Mouse (Mus musculus) kidney, embryonic 16.5 days (tissue): ENCODE data around the gene Nt5c3b. TPM values are rescaled to one million over a fixed set of nuclear protein-coding genes. Genes with fewer than 3 reads are reported as not detected.

ENCODE experiments used
- ATAC-seq: fragments of 200-750 bp; cut with Nextera tagmentation; 2 replicates; pipeline ENCODE4 v1.8.0; 2017; ENCODE audit warnings: moderate TSS enrichment; ENCODE audit not compliant: low FRiP score, low TSS enrichment
- H3K27ac ChIP-seq: fragments of 300-500 bp; sonication (generic); 2 replicates; pipeline ENCODE4 v1.5.1; 2014; ENCODE audit warnings: low read length
- H3K27me3 ChIP-seq: fragments of 300-500 bp; sonication (generic); 2 replicates; pipeline ENCODE4 v1.6.1; 2014; ENCODE audit warnings: low read length, control low read depth, mixed read lengths; ENCODE audit not compliant: insufficient read depth
- H3K36me3 ChIP-seq: fragments of 300-500 bp; sonication (generic); 2 replicates; pipeline ENCODE4 v1.6.1; 2014; ENCODE audit warnings: low read length, control low read depth, mixed read lengths; ENCODE audit not compliant: insufficient read depth
- H3K4me1 ChIP-seq: fragments of 300-500 bp; sonication (generic); 2 replicates; pipeline ENCODE4 v1.6.1; 2014; ENCODE audit warnings: low read length, control low read depth, mixed read lengths; ENCODE audit not compliant: insufficient read depth
- H3K4me2 ChIP-seq: fragments of 300-500 bp; sonication (generic); replicated peaks from 2 replicates; pipeline ENCODE4 v1.6.1; 2014; ENCODE audit warnings: low read depth, low read length
- H3K4me3 ChIP-seq: fragments of 300-500 bp; sonication (generic); 2 replicates; pipeline ENCODE4 v1.5.1; 2014; ENCODE audit warnings: mild to moderate bottlenecking, low read length
- H3K9ac ChIP-seq: fragments of 300-500 bp; sonication (generic); replicated peaks from 2 replicates; pipeline ENCODE4 v1.6.1; 2014; ENCODE audit warnings: low read length
- H3K9me3 ChIP-seq: fragments of 300-500 bp; sonication (generic); 2 replicates; pipeline ENCODE4 v1.6.1; 2016; ENCODE audit warnings: low read length, control low read depth
- WGBS: fragments of 180-500 bp; shearing (Covaris S2); extraction: QIAGEN DNeasy Blood & Tissue Kit; methylation state at CpG from one replicate; pipeline ENCODE4 v1.1.7; 2014; 5-methylcytosine and 5-hydroxymethylcytosine counted together
- polyA plus RNA-seq: library from polyadenylated mRNA; unstranded; fragments of >200 nt; fragmentation: Nextera tagmentation; extraction: Ambion mirVana; gene quantifications from 2 replicates; pipeline ENCODE4 v1.2.1, GENCODE M21; 2015

Nt5c3b gene
- polyA plus RNA-seq, 1 experiment from 2014 or later: 131 TPM

DNA sequence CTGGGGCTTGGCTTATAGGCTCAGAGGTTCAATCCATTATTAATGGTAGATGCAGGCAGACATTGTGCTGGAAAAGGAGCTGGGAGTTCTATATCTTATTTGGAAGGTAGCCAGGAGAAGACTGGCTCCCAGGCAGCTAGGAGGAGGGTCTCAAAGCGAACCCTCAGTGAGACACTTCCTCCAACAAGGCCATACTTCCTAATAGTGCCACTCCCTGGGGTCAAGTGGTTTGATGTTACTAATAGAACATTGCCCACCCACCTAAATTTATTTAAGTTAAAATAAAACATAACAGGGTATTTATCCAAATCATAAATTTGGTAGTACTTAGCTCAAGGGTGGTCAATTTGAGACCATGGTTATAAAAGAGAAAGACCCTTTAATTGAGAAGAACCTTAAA lies 24.2 kb upstream of the Nt5c3b start:
- Histone ChIP-seq H3K36me3 (peaks cover 14% of the 10 kb centered on the region), H3K4me3 (no peak overlapping the region), H3K4me1 (peaks cover 9% of the 10 kb centered on the region), H3K9me3 (no peaks in the 10 kb centered on the region), H3K4me2 (no peak overlapping the region), H3K27ac (no peak overlapping the region), H3K27me3 (no peaks in the 10 kb centered on the region), H3K9ac (no peak overlapping the region)
- ATAC-seq: no peak
- 87% methylated on average over 1 of the region's 1 CpGs for WGBS

DNA sequence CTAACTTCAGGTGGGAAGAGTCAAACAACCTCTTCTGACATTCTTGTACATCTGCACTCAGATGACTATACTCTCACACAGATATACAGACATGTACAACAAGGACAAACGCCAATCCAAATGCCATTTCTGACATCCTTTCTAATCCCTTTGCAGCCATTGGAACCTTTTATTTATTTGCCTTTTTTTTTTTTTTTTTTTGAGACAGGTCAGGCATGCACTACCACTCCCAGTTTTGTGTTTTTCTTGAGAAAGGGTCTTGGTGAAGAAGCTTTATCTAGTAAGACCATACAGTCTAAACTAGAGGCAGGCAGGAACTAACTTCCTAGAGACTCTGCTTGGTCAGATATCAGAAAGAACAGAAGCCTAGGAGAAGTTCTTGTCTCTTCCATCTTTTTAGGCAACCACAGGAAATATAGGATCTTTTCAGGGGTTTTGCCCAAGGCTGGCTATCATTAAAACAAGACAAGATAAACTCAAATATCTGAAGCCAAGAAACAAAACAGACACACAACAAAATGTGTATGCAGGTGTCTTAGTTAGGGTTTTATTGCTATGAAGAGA lies 23.7 kb upstream of the Nt5c3b start:
- peaks cover 14% of the 10 kb centered on the region for H3K36me3 ChIP-seq
- 91% methylated on average over 1 of the region's 1 CpGs for WGBS
- no peak overlapping the region for H3K4me2 ChIP-seq
- ATAC-seq: no peak
- no peaks in the 10 kb centered on the region for H3K9me3 ChIP-seq
- H3K27ac ChIP-seq: no peak overlapping the region
- H3K4me1 ChIP-seq: peaks cover 3% of the 10 kb centered on the region
- H3K27me3 ChIP-seq: no peaks in the 10 kb centered on the region
- no peak overlapping the region for H3K4me3 ChIP-seq
- no peak overlapping the region for H3K9ac ChIP-seq

DNA sequence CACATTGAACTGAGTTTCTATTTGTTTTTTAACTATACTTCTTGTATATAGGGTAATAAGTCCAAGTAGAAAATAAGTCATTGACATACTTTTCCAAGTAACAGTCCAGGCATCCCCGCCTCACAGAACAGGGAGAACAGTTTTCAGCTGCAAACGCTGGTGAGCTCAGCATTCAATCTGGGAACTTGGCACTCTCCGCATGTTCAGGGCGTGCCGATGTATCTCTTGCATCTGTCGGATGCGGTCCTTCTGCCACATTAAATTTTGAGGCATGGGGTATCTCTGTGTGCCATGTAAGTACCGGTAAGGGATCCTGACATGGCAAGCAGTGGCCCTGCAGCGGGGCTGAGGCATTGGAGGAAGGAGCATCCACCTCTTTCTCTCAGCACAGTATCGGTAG lies 21.1 kb upstream of the Nt5c3b start:
- Histone ChIP-seq H3K27ac (no peak overlapping the region), H3K36me3 (peaks cover 22% of the 10 kb centered on the region), H3K9ac (no peak overlapping the region), H3K4me1 (no peaks in the 10 kb centered on the region), H3K9me3 (no peaks in the 10 kb centered on the region), H3K4me2 (no peak overlapping the region), H3K27me3 (no peaks in the 10 kb centered on the region), H3K4me3 (no peak overlapping the region)
- no peak for ATAC-seq
- 96% methylated on average over 10 of the region's 10 CpGs for WGBS

DNA sequence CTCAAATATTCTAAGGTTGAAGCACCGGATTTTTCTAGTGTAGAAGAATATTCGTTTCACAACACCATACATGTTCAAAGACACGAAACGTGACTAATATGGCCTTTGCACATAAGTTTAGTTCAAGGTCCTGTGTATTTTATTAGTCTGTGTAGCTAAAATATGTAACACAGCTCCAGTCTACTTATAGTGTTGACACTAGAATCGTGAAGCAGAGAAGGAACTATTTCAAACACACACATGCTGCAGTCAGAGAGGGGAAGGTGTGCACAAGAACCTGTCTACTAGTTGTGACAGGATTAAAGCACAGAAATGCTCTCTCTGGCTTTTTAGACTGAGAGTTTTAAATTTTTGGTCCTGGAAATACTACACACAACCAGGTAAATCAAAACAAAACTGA lies 16.1 kb upstream of the Nt5c3b start:
- H3K27me3 ChIP-seq: no peaks in the 10 kb centered on the region
- H3K9me3 ChIP-seq: no peaks in the 10 kb centered on the region
- no peak overlapping the region for H3K4me3 ChIP-seq
- H3K27ac ChIP-seq: no peak overlapping the region
- H3K9ac ChIP-seq: no peak overlapping the region
- 82% methylated on average over 5 of the region's 5 CpGs for WGBS
- ATAC-seq: no peak
- H3K4me1 ChIP-seq: no peaks in the 10 kb centered on the region
- no peak overlapping the region for H3K4me2 ChIP-seq
- peaks cover 18% of the 10 kb centered on the region for H3K36me3 ChIP-seq

DNA sequence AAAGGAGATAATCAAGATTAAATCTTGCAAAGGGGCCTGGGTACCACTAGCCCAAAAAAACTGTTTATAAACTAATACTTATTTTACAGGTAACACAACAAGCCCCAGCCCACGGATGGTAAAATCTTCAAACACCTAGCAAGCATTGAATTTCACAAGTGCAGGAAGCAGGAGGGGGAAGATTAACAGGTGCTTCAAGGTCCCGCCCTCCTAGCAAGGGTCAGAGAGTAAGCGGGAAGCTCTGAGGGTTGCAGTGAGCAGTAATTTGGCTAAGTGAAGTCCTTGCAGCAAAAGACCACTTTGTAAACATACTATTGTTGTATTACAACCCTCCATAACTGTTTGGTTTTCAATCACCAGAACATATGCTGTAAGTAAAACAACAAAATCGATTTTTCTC lies 15.6 kb upstream of the Nt5c3b start:
- Histone ChIP-seq H3K4me2 (no peak overlapping the region), H3K9me3 (no peaks in the 10 kb centered on the region), H3K4me1 (no peaks in the 10 kb centered on the region), H3K27ac (no peak overlapping the region), H3K4me3 (no peak overlapping the region), H3K36me3 (peaks cover 16% of the 10 kb centered on the region), H3K9ac (no peak overlapping the region), H3K27me3 (no peaks in the 10 kb centered on the region)
- ATAC-seq: no peak
- 65% methylated on average over 4 of the region's 4 CpGs for WGBS

DNA sequence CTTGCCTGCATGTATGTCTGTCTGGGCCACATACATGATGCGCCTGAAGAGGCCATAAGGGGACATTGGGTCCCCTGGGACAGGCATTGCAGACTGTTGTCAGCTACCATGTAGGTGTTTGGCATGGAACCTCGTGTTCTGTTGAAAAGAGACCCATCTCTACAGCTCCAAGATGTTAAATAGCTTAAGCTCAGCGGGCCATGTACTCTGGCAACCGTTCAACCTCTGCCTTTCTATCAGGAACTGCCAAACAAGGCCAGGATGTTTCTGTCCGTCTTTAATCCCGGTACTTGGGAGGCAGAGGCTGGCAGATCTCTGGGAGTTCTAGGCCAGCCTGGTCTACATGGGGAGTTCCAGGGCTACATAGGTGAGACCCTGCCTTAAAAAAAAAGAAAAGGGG lies 1.0 kb upstream of the Nt5c3b start:
- no peak for ATAC-seq
- H3K9me3 ChIP-seq: no peaks in the 10 kb centered on the region
- H3K4me2 ChIP-seq: no peak overlapping the region
- WGBS: 78% methylated on average over 6 of the region's 6 CpGs
- no peak overlapping the region for H3K9ac ChIP-seq
- peaks cover 21% of the 10 kb centered on the region for H3K4me1 ChIP-seq
- H3K27ac ChIP-seq: no peak overlapping the region
- 0 out of 2 replicates have a peak, but pooled peaks cover 4% of the 10 kb centered on the region for H3K36me3 ChIP-seq
- no peak overlapping the region for H3K4me3 ChIP-seq
- H3K27me3 ChIP-seq: no peaks in the 10 kb centered on the region

DNA sequence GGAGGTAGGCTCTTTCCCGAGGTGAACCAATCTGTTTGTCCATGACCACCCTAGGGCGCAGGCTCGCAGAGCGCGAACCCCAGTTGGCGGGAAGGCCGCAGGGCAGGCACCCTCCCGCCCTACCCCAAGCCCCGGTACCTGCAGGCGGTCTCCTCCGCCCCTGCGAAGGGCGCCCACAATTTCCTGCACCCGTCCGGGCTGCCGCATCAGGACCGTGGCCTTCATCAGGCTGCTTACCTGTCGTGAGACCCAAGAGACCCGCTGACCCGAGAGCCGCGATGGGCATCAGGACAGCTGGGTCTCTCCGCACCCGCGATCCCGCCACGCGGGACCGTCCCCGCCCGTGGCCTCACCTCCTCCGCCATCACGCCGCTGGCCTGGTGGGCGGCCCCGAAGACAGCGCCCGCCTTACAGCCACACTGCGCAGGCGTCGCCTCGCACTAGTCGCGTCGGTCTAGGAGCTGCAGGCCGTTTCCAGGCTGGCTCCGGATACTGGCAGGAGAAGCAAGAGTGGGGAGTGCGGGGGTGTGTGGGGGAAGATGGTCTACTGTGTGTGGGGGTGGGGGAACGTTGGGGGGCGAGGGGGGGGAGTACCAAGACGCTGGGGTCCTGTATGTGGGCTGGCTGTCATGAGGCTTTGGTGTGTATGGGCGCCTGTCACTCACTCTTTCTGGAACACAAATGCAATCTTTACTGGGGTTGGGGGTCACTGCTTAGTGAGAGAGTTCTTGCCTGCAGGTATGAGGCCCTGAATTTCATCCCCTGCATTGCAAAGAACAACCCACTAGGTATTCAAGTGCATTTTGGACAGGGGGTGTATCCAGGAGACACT lies 701 bp downstream of the Nt5c3b start:
- WGBS: 1% methylated on average over 52 of the region's 52 CpGs
- Histone ChIP-seq H3K27me3 (no peaks in the 10 kb centered on the region), H3K4me3 (peak overlapping the region; percentile 86), H3K27ac (peak overlapping the region; percentile 43; the same call in 1 of the 2 replicates), H3K9ac (peak overlapping the region; percentile 97), H3K9me3 (no peaks in the 10 kb centered on the region), H3K4me1 (peaks cover 21% of the 10 kb centered on the region), H3K4me2 (peak overlapping the region; percentile 68), H3K36me3 (peaks cover 10% of the 10 kb centered on the region; the same call in 1 of the 2 replicates)
- ATAC-seq: peak; percentile 98

DNA sequence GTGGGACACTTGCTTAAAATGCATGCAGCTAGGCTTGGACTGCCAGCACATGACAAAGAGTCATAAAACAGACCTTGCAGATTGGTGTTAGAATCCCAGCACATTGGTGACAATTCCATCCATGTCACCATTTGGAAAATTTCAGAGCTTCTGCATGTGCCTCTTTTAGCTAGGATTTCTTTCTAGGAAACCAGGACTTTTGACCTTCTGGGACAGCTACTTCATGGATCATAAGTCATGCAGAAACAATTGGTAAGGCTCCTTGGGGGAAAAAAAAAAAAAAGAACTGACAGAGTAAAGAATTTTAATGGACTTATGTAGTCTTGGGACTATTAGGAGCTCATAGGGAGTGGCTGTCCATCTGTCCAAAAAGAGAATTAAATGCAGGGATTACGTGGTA lies 3.7 kb downstream of the Nt5c3b start:
- no peak for ATAC-seq
- Histone ChIP-seq H3K4me1 (peaks cover 21% of the 10 kb centered on the region), H3K27ac (no peak overlapping the region), H3K36me3 (peaks cover 15% of the 10 kb centered on the region; the same call in 1 of the 2 replicates), H3K9me3 (no peaks in the 10 kb centered on the region), H3K27me3 (no peaks in the 10 kb centered on the region), H3K9ac (no peak overlapping the region), H3K4me2 (no peak overlapping the region), H3K4me3 (no peak overlapping the region)
- 38% methylated on average over 1 of the region's 1 CpGs for WGBS

DNA sequence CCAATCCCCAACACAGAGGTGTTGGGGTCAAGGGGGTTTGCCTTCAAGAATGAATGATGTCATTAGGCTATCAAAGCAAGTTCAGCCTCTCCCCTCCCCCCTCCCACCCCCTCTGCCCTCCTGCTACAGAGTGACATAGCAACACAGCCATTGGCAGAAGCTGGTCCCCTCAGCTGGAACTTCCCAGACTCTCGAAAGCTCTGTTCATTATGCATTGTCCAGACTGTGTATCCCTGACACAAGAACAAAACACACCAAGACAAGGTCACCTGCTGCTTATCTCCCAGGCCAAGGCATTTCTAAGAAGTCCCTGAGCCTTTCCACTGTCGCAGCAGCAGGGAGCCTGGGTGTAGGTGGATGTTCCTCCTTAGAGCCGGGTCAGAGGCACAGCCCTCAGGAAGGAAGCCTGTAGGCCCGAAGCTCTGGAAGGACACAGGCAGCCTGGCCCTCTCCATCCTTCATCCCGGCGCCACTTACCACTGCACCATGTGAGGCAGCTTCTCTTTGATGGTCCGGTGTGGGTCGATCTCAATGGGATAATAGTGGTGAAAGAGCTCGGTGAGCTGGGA lies 5.8 kb downstream of the Nt5c3b start:
- no peak overlapping the region for H3K4me3 ChIP-seq
- no peak overlapping the region for H3K4me2 ChIP-seq
- no peaks in the 10 kb centered on the region for H3K27me3 ChIP-seq
- no peak overlapping the region for H3K27ac ChIP-seq
- peaks cover 21% of the 10 kb centered on the region for H3K4me1 ChIP-seq
- ATAC-seq: no peak
- H3K9me3 ChIP-seq: no peaks in the 10 kb centered on the region
- 75% methylated on average over 9 of the region's 9 CpGs for WGBS
- H3K9ac ChIP-seq: no peak overlapping the region
- peaks cover 16% of the 10 kb centered on the region for H3K36me3 ChIP-seq

DNA sequence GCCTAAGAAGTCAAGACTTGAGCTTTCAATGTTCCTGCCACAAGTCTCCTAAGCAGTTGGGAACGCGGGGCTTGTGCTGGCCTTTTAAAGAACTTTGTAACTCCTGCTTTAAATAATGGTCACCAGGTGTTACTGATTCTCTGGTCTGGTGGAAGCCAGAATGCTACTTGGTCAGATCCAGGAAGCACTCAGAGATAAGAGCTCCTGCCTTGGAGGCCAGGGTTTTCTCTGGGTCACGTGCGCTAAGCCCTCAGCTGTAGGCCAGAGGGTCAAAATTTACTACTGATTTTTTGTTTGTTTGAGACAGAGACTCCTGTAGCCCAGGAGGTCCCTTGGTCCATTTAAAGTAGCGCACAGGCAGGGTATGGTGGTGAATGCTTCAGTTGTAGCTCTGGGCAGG lies 9.6 kb downstream of the Nt5c3b start:
- Histone ChIP-seq H3K4me1 (no peaks in the 10 kb centered on the region), H3K36me3 (peaks cover 22% of the 10 kb centered on the region), H3K4me2 (no peak overlapping the region), H3K27ac (no peak overlapping the region), H3K9me3 (no peaks in the 10 kb centered on the region), H3K27me3 (no peaks in the 10 kb centered on the region), H3K4me3 (no peak overlapping the region), H3K9ac (no peak overlapping the region)
- ATAC-seq: no peak
- WGBS: 93% methylated on average over 5 of the region's 5 CpGs
